ENCODE assay signal across 8 mouse cellular contexts in genomic region chr11:101464211-101465100, GRCm38 (mm10). TPM values are rescaled to one million over a fixed set of nuclear protein-coding genes. Genes with fewer than 3 reads are reported as not detected.
A peak's percentile ranks its signal among the peaks of the same experiment; 100 is the strongest.
DNase-seq lines count a peak whose midpoint lies in the region; ATAC-seq and TF ChIP-seq lines count a peak whose summit lies in the region.

Gene Rnd2, plus strand, starts transcription at chr11:101464999.

- WGBS in cerebellum, adult 2 months, result 33% methylated on average over 12 of the region's 12 CpGs
- WGBS in embryonic facial prominence, embryonic 15.5 days, result 4% methylated on average over 12 of the region's 12 CpGs
- WGBS in intestine, embryonic 16.5 days, result 10% methylated on average over 12 of the region's 12 CpGs
- 8% methylated on average over 12 of the region's 12 CpGs for WGBS in liver, embryonic 14.5 days (ENCODE audit: insufficient replicate concordance)
- WGBS in small intestine, adult 2 months, result 3% methylated on average over 12 of the region's 12 CpGs

- no peak for TF ChIP-seq EP300 in CH12.LX (IDR thresholded peaks at IDR 0.05; ENCODE audit: low read length)
- TF ChIP-seq EP300 in liver, embryonic 14.5 days (IDR thresholded peaks at IDR 0.05; ENCODE audit: low read depth), result no peak

- no peak for TF ChIP-seq POLR2A in cerebellum, adult 2 months (IDR thresholded peaks at IDR 0.05; ENCODE audit: borderline replicate concordance, insufficient read depth, low read length)
- no peak for TF ChIP-seq POLR2A in CH12.LX (IDR thresholded peaks at IDR 0.05; ENCODE audit: low read depth, low read length)
- no peak for TF ChIP-seq POLR2A in small intestine, adult 2 months (IDR thresholded peaks at IDR 0.05; ENCODE audit: low read depth, low read length)

- H3K36me3 ChIP-seq in CH12.LX (replicated peaks in 1 of 2; ENCODE audit: control insufficient read depth in 1 of 2, insufficient read depth in 1 of 2, low read length in 1 of 2), result peaks cover 19 to 30% of the 10 kb centered on the region in 2 experiments
- peaks cover 33% of the 10 kb centered on the region for H3K36me3 ChIP-seq in embryonic facial prominence, embryonic 15.5 days
- peaks cover 5% of the 10 kb centered on the region; the same call in 1 of the 2 replicates for H3K36me3 ChIP-seq in intestine, embryonic 16.5 days (ENCODE audit: control insufficient read depth, insufficient read depth, low read length)
- H3K36me3 ChIP-seq in liver, embryonic 14.5 days (replicated peaks; ENCODE audit: control insufficient read depth, insufficient read depth, low read depth), result peaks cover 4% of the 10 kb centered on the region; the same call in 1 of the 2 replicates
- H3K36me3 ChIP-seq in small intestine, adult 2 months (ENCODE audit: control insufficient read depth, insufficient read depth, low read length), result peaks cover 28% of the 10 kb centered on the region

- no peaks in the 10 kb centered on the region for H3K27me3 ChIP-seq in cerebellum, adult 2 months (ENCODE audit: control insufficient read depth, insufficient read depth, low read length)
- H3K27me3 ChIP-seq in CH12.LX (replicated peaks), result peaks cover 21% of the 10 kb centered on the region
- H3K27me3 ChIP-seq in embryonic facial prominence, embryonic 15.5 days, result no peaks in the 10 kb centered on the region
- no peaks in the 10 kb centered on the region for H3K27me3 ChIP-seq in intestine, embryonic 16.5 days (replicated peaks; ENCODE audit: control insufficient read depth, insufficient read depth, low read length)
- peaks cover 32% of the 10 kb centered on the region for H3K27me3 ChIP-seq in liver, embryonic 14.5 days (ENCODE audit: control insufficient read depth, insufficient read depth, low read length)
- H3K27me3 ChIP-seq in small intestine, adult 2 months (ENCODE audit: control insufficient read depth, insufficient read depth, low read length), result no peaks in the 10 kb centered on the region

- dilution Hi-C loops in CH12.LX (cut with MboI; ENCODE audit: extremely low pct_ligation_motif_present, extremely low pct_unique_long_range_greater_than_20kb, low sequenced_read_pairs), result no loop called here

- no peaks in the 10 kb centered on the region for H3K79me2 ChIP-seq in CH12.LX (replicated peaks; ENCODE audit: control insufficient read depth, extremely low read depth, insufficient read depth, poor library complexity, severe bottlenecking)

- no peaks in the 10 kb centered on the region for H3K9me3 ChIP-seq in CH12.LX (replicated peaks; ENCODE audit: low read length)
- no peaks in the 10 kb centered on the region for H3K9me3 ChIP-seq in embryonic facial prominence, embryonic 15.5 days (replicated peaks)
- H3K9me3 ChIP-seq in intestine, embryonic 16.5 days (ENCODE audit: control insufficient read depth, low read length), result no peaks in the 10 kb centered on the region
- no peaks in the 10 kb centered on the region for H3K9me3 ChIP-seq in liver, embryonic 14.5 days (ENCODE audit: control insufficient read depth, low read length)

- peak within 1 kb of the TSS; percentile 71 for H3K4me3 ChIP-seq in cerebellum, adult 2 months (replicated peaks; ENCODE audit: insufficient read depth, low read depth, low read length)
- peak within 1 kb of the TSS; percentile 59 to 96 (median 63) for H3K4me3 ChIP-seq in CH12.LX (replicated peaks in 1 of 3; ENCODE audit: low read depth in 2 of 3, low read length in 2 of 3, poor library complexity in 1 of 3)
- peak within 1 kb of the TSS; percentile 87 for H3K4me3 ChIP-seq in embryonic facial prominence, embryonic 15.5 days (replicated peaks)
- H3K4me3 ChIP-seq in intestine, embryonic 16.5 days (ENCODE audit: low read length), result peak within 1 kb of the TSS; percentile 91
- peak within 1 kb of the TSS; percentile 54 to 75 for H3K4me3 ChIP-seq in liver, embryonic 14.5 days (ENCODE audit: insufficient read depth in 1 of 2, low read depth in 2 of 2, low read length in 2 of 2)
- H3K4me3 ChIP-seq in small intestine, adult 2 months (ENCODE audit: low read depth, low read length), result peak within 1 kb of the TSS; percentile 97

- TF ChIP-seq RAD21 in CH12.LX (IDR thresholded peaks at IDR 0.05; ENCODE audit: low read depth, low read length), result no peak

- peak within 1 kb of the TSS; percentile 24 for H3K9ac ChIP-seq in CH12.LX (ENCODE audit: insufficient read depth, low read depth)
- H3K9ac ChIP-seq in embryonic facial prominence, embryonic 15.5 days, result peak within 1 kb of the TSS; percentile 69
- H3K9ac ChIP-seq in intestine, embryonic 16.5 days (ENCODE audit: low read depth, low read length), result peak within 1 kb of the TSS; percentile 86
- H3K9ac ChIP-seq in liver, embryonic 14.5 days (replicated peaks), result peak within 1 kb of the TSS; percentile 59

- no peak for TF ChIP-seq CTCF in cerebellum, adult 2 months (IDR thresholded peaks at IDR 0.05; ENCODE audit: borderline replicate concordance, insufficient read depth, low read depth, low read length)
- no peak for TF ChIP-seq CTCF in CH12.LX (conservative IDR thresholded peaks at IDR 0.05 in 1 of 2, IDR thresholded peaks at IDR 0.05 in 1 of 2; ENCODE audit: low read depth in 2 of 2, low read length in 2 of 2)
- no peak for TF ChIP-seq CTCF in liver, embryonic 14.5 days (IDR thresholded peaks at IDR 0.05; ENCODE audit: low read depth)
- no peak for TF ChIP-seq CTCF in small intestine, adult 2 months (IDR thresholded peaks at IDR 0.05; ENCODE audit: extremely low read depth, insufficient read length, insufficient replicate concordance, low read depth, low read length)

- peak within 1 kb of the TSS; percentile 89 for H3K4me2 ChIP-seq in CH12.LX (ENCODE audit: insufficient read depth, low read depth, poor library complexity, severe bottlenecking)
- H3K4me2 ChIP-seq in embryonic facial prominence, embryonic 15.5 days (replicated peaks), result peak within 1 kb of the TSS; percentile 84
- H3K4me2 ChIP-seq in intestine, embryonic 16.5 days (ENCODE audit: low read depth, low read length), result peak within 1 kb of the TSS; percentile 93
- peak within 1 kb of the TSS; percentile 96 for H3K4me2 ChIP-seq in liver, embryonic 14.5 days (ENCODE audit: low read depth)

- DNase-seq in cerebellum, adult 2 months, result no peak
- no peak for DNase-seq in cerebellum, adult 8-10 months
- no peak for DNase-seq in CH12.LX (ENCODE audit: extremely low read depth)
- no peak for DNase-seq in liver, embryonic 14.5 days (ENCODE audit: low read depth in 3 of 3, low spot score in 3 of 3)
- no peak for DNase-seq in gastrocnemius, postnatal 4 days (ENCODE audit: low spot score in 2 of 2)

- in situ Hi-C loops in CH12.LX (cut with MboI; ENCODE audit: low pct_ligation_motif_present, low pct_unique_long_range_greater_than_20kb, low sequenced_read_pairs), result no loop called here

- H3K4me1 ChIP-seq in cerebellum, adult 2 months (ENCODE audit: control insufficient read depth, insufficient read depth, low read length), result no peaks in the 10 kb centered on the region
- peaks cover 21 to 62% of the 10 kb centered on the region in 2 experiments for H3K4me1 ChIP-seq in CH12.LX (ENCODE audit: control insufficient read depth in 1 of 2, insufficient read depth in 2 of 2)
- H3K4me1 ChIP-seq in embryonic facial prominence, embryonic 15.5 days, result peaks cover 51% of the 10 kb centered on the region
- peaks cover 38% of the 10 kb centered on the region for H3K4me1 ChIP-seq in intestine, embryonic 16.5 days (ENCODE audit: control insufficient read depth, insufficient read depth, low read length)
- peaks cover 22 to 34% of the 10 kb centered on the region in 2 experiments for H3K4me1 ChIP-seq in liver, embryonic 14.5 days (replicated peaks; ENCODE audit: control insufficient read depth in 2 of 2, insufficient read depth in 2 of 2, low read length in 1 of 2)
- H3K4me1 ChIP-seq in small intestine, adult 2 months (ENCODE audit: control insufficient read depth, insufficient read depth, insufficient read length, low read length), result peaks cover 15% of the 10 kb centered on the region

- no peak for ATAC-seq in embryonic facial prominence, embryonic 15.5 days (ENCODE audit: insufficient number of reproducible peaks, low FRiP score, low TSS enrichment, low read depth)
- peak; percentile 34 for ATAC-seq in intestine, embryonic 16.5 days
- ATAC-seq in liver, embryonic 14.5 days (ENCODE audit: insufficient read depth), result no peak

- H3K27ac ChIP-seq in cerebellum, adult 2 months (ENCODE audit: insufficient read depth, low read length), result 0 out of 2 replicates have a peak within 1 kb of the TSS, but pooled peaks have one; percentile 24
- peak within 1 kb of the TSS; percentile 70 for H3K27ac ChIP-seq in CH12.LX (ENCODE audit: insufficient read depth, low read depth)
- H3K27ac ChIP-seq in embryonic facial prominence, embryonic 15.5 days (replicated peaks), result peak within 1 kb of the TSS; percentile 83
- peak within 1 kb of the TSS; percentile 92 for H3K27ac ChIP-seq in intestine, embryonic 16.5 days (ENCODE audit: low read length)
- H3K27ac ChIP-seq in liver, embryonic 14.5 days, result no peak within 1 kb of the TSS
- peak within 1 kb of the TSS; percentile 91 for H3K27ac ChIP-seq in small intestine, adult 2 months (ENCODE audit: insufficient read depth, low read depth, low read length)

TF ChIP-seq in CH12.LX, 34 proteins besides CTCF, POLR2A, EP300 and RAD21 (continues in another document):
- TF ChIP-seq MYC (IDR thresholded peaks at IDR 0.05; ENCODE audit: low read depth, low read length), result no peak
- no peak for TF ChIP-seq TCF12 (IDR thresholded peaks at IDR 0.05; ENCODE audit: low read depth, low read length)
- no peak for TF ChIP-seq TBP (conservative IDR thresholded peaks at IDR 0.05; ENCODE audit: low read depth, low read length)
- TF ChIP-seq PAX5 (IDR thresholded peaks at IDR 0.05; ENCODE audit: low read length), result no peak
- no peak for TF ChIP-seq MAFK (IDR thresholded peaks at IDR 0.05; ENCODE audit: insufficient replicate concordance, low read length)
- 0 out of 2 replicates have a peak, but pooled peaks have one; percentile 21 for TF ChIP-seq ZMIZ1 (IDR thresholded peaks at IDR 0.05; ENCODE audit: low read depth, low read length)
- TF ChIP-seq NELFE (IDR thresholded peaks at IDR 0.05; ENCODE audit: low read depth, low read length), result 0 out of 2 replicates have a peak, but pooled peaks have one; percentile 5
- no peak for TF ChIP-seq SMC3 (IDR thresholded peaks at IDR 0.05; ENCODE audit: low read depth, low read length)
- no peak for TF ChIP-seq USF2 (conservative IDR thresholded peaks at IDR 0.05; ENCODE audit: low read depth, low read length)
- no peak for TF ChIP-seq MAZ (IDR thresholded peaks at IDR 0.05; ENCODE audit: low read depth, low read length)

RNA-seq across cellular contexts. Expression of gene Rnd2, which starts in this region (rescaled TPM):
- polyA plus RNA-seq in cerebellum, adult 2 months (2012; rRNA removed), result 216 and 275 TPM in 2 replicates
- total RNA-seq in CH12.LX (2012; rRNA removed), result 2.8 and 3.4 TPM in 2 replicates
- total RNA-seq in CH12.LX (2014; rRNA removed), result 1.1 and 1.4 TPM in 2 replicates
- polyA plus RNA-seq in CH12.LX (2012; ENCODE audit: insufficient read length, low read depth), result 4.5 and 4.6 TPM in 2 replicates
- polyA plus RNA-seq in embryonic facial prominence, embryonic 15.5 days (2015; fragmentation: Nextera tagmentation; extraction: Ambion mirVana), result 12.1 and 13.5 TPM in 2 replicates
- polyA plus RNA-seq in intestine, embryonic 16.5 days (2015; fragmentation: Nextera tagmentation; extraction: Ambion mirVana), result 21.0 and 22.1 TPM in 2 replicates
- 2.9 and 3.1 TPM in 2 replicates for polyA plus RNA-seq in liver, embryonic 14.5 days (2012; rRNA removed)
- 1.2 and 1.4 TPM in 2 replicates for polyA plus RNA-seq in liver, embryonic 14.5 days (2014; fragmentation: Nextera tagmentation; extraction: Ambion mirVana)
- polyA plus RNA-seq in small intestine, adult 2 months (2012; rRNA removed), result 18.5 and 28.1 TPM in 2 replicates
- total RNA-seq in gastrocnemius, postnatal 4 days (2021), result 1 to 10 TPM; 8.1 to 8.3 TPM

Comparison
In these comparisons a context has a peak if more than half of its experiments do, and no peak if none do; other contexts are left out.
1. H3K9ac ChIP-seq: peak in every context shown above with its lines; median percentile 86 in intestine, embryonic 16.5 days; 69 in embryonic facial prominence, embryonic 15.5 days; 59 in liver, embryonic 14.5 days; 24 in CH12.LX.